Mouse (Mus musculus): ENCODE results near the gene Nutf2.

The Nutf2 gene

GRCm38 (mm10) chr8:105855248-105856167 is 4.9 kb upstream of the Nutf2 start:
- DNase-seq (ENCODE audit: low spot score), result no peak

- no peak for DNase-seq (ENCODE audit: low spot score)
Measured at GRCm38 (mm10) chr8:105856168-105856835, 4.1 kb upstream of the Nutf2 start.

- DNase-seq (ENCODE audit: low spot score), result no peak
Measured at GRCm38 (mm10) chr8:105858495-105858894, 1.9 kb upstream of the Nutf2 start.

- no peak for DNase-seq (ENCODE audit: low spot score)
Measured at GRCm38 (mm10) chr8:105859314-105859713, 1.1 kb upstream of the Nutf2 start.

- DNase-seq (ENCODE audit: low spot score), result no peak
Measured at GRCm38 (mm10) chr8:105861951-105862350, 1.6 kb downstream of the Nutf2 start.

GRCm38 (mm10) chr8:105866364-105867029 is 6.1 kb downstream of the Nutf2 start:
- no peak for DNase-seq (ENCODE audit: low spot score)

- no peak for DNase-seq (ENCODE audit: low spot score)
Measured at GRCm38 (mm10) chr8:105874301-105874700, 13.9 kb downstream of the Nutf2 start.

DNA sequence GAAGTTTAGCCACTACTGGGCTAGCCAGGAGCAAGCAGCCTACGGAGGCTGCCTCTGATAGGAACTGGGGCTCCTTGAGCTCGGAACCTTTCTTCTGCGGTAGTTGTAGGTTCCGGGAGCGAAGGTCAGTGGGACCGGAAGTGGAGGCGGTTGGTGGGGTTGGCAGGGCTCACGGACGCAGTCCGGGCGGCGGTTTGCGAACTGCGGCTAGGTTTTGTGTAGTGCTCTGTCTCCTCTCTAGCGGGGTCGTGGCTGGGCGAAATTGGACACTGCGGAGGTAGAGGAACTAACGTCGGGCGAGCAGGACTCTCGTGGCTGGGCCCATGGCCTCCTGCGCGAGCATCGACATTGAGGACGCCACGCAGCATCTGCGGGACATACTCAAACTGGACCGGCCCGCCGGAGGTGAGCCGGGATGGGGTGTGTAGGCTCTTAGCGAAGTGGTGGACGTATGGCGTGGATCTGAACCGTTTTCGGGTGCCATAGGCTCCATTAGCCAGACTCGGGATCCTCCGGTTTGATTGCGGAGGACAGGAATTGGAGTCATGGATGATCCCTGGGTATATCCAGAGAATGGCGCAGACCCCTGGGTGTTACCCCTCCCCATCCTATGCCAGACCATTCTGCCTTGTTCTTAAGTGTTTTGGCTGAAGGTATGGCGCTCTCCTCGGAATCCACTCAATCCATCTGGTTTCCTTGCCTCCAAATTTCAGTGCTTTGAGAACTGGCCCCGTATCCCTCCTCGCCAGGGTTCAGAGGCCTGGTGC is 20.6 kb downstream of the Nutf2 start, which contains the start of gene Edc4:
Gene Edc4, plus strand, starts transcription at position 128 of the 767 bp plus-strand sequence.
- peak; percentile 83 for DNase-seq (ENCODE audit: low spot score)

DNA sequence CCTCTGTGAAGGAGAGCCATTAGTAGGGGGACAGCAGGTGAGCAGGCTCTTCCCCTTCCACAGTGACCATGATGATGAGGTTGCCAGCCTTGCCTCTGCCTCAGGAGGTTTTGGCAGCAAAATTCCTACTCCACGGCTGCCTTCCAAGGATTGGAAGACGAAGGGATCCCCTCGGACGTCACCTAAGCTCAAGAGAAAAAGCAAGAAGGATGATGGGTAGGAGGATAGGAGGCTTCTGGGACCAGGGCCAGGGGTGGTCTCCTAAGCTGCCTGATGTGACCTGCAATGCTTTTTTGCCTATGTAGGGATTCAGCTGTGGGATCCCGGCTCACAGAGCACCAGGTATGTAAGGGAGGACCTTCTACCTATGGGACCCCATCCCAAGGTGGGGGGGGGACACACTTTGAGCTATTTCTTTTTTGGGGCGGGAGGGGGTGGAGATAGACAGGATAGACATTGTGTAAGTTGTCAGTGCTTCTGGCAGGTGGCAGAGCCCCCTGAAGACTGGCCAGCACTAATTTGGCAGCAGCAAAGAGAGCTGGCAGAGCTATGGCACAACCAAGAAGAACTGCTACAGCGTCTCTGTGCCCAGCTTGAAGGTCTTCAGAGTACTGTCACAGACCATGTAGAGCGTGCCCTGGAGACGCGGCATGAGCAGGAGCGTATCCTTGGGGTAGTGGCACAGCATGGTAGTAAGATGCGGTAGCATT is 29.5 kb downstream of the Nutf2 start:
- DNase-seq (ENCODE audit: low spot score), result no peak

GRCm38 (mm10) chr8:105890870-105891269 is 30.5 kb downstream of the Nutf2 start:
- DNase-seq (ENCODE audit: low spot score), result no peak

DNA sequence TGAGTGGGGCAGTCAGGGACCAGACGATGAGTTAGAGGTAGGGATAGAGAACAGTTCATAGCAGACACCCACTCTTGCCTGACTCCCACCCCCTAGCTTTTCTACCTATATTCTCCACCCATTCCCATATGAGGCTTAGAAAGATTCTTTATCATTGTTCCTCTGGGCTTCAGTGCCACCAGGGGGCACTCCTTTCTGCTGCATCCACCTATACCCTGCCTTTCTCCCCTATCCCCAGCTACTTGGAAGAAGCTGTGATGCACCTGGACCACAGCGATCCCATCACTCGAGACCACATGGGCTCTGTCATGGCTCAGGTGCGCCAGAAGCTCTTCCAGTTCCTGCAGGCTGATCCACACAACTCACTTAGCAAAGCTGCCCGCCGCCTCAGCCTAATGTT is 32.1 kb downstream of the Nutf2 start:
- no peak for DNase-seq (ENCODE audit: low spot score)

- no peak for DNase-seq (ENCODE audit: low spot score)
Measured at GRCm38 (mm10) chr8:105893339-105893738, 33.0 kb downstream of the Nutf2 start, which contains the start of gene Nrn1l. TSS of gene Nrn1l (plus strand) at chr8:105893567.

DNA sequence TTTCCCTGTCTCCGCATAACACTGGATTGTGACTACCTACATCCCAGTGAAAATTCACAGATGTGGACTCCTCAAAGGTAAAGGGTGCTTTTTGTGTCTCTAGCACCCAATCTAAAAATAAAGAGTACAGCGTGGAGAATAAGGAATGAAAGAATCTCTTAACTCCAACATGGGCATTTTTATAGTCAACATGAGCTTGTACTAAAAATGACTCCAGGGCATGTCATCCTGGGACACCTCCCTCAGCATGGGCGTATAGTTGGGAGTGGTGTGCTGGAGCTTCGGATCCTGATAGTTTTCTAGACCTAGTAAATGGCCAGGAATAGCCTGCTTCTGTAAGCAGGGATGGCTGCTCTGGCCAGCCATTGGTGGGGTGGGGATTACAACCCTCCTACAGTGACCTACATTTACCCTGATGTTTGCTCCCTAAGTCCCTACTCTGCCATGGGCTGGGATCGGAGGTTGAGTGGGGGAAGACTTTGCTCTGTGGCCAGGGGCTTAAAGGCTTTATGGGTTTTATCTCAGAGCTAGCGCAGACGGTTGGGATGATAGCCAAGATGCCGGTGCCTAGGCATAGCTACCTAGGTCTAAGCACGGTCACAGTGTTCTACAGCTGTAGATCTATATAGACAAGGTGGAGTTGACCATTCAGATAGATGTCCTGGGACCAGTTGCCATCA is 37.6 kb downstream of the Nutf2 start:
- DNase-seq (ENCODE audit: low spot score), result no peak

- DNase-seq (ENCODE audit: low spot score), result peak; percentile 87
Measured at GRCm38 (mm10) chr8:105900180-105900940, 40.0 kb downstream of the Nutf2 start, which contains the start of gene Pskh1. TSS of gene Pskh1 (plus strand) at chr8:105900441.

- peak; percentile 34 for DNase-seq (ENCODE audit: low spot score)
Measured at GRCm38 (mm10) chr8:105900941-105901616, 40.7 kb downstream of the Nutf2 start.

GRCm38 (mm10) chr8:105919390-105919789 is 59.0 kb downstream of the Nutf2 start:
- DNase-seq (ENCODE audit: low spot score), result no peak

- DNase-seq (ENCODE audit: low spot score), result no peak
Measured at GRCm38 (mm10) chr8:105925123-105925522, 64.7 kb downstream of the Nutf2 start.
